In genomic region chr1:128650596-128650995, GRCm38 (mm10) we compare ENCODE assay signal across 22 mouse cellular contexts. TPM values are rescaled to one million over a fixed set of nuclear protein-coding genes. Genes with fewer than 3 reads are reported as not detected.
A peak's percentile ranks its signal among the peaks of the same experiment; 100 is the strongest.
DNase-seq lines count a peak whose midpoint lies in the region; ATAC-seq and TF ChIP-seq lines count a peak whose summit lies in the region.
"Had no signal": no experiment of that assay in that cellular context is flagged by ENCODE, and none has a peak within 500 bp of the region (broad histone marks: within the 10 kb centered on the region; RNA-seq: fewer than 3 reads in every experiment).

No protein-coding gene starts in this region.

- TF ChIP-seq CTCF in lung, embryonic 14.5 days (IDR thresholded peaks at IDR 0.05; ENCODE audit: low read depth): no peak

- no peak overlapping the region for H3K4me2 ChIP-seq in lung, embryonic 14.5 days
- H3K4me2 ChIP-seq in forebrain, embryonic 12.5 days: no peak overlapping the region
- H3K4me2 ChIP-seq: embryonic facial prominence, embryonic 12.5 days had no signal

- no peaks in the 10 kb centered on the region for H3K27me3 ChIP-seq in lung, embryonic 14.5 days (ENCODE audit: insufficient read depth, low read length)
- H3K27me3 ChIP-seq in forebrain, embryonic 12.5 days: 0 out of 2 replicates have a peak, but pooled peaks cover 4% of the 10 kb centered on the region
- H3K27me3 ChIP-seq: CH12.LX; embryonic facial prominence, embryonic 12.5 days; Patski had no signal

- peak overlapping the region; percentile 76; the same call in 1 of the 2 replicates for H3K27ac ChIP-seq in lung, embryonic 14.5 days (ENCODE audit: low read depth)
- no peak overlapping the region for H3K27ac ChIP-seq in forebrain, embryonic 12.5 days
- H3K27ac ChIP-seq: embryonic facial prominence, embryonic 10.5 days; embryonic facial prominence, embryonic 12.5 days had no signal

- H3K9ac ChIP-seq in lung, embryonic 14.5 days: no peak overlapping the region
- H3K9ac ChIP-seq in forebrain, embryonic 12.5 days: no peak overlapping the region
- H3K9ac ChIP-seq: embryonic facial prominence, embryonic 12.5 days had no signal

- DNase-seq in lung, embryonic 14.5 days: no peak
- DNase-seq in lung, postnatal 14 days: no peak
- DNase-seq in 416B (ENCODE audit: low read depth): peak; percentile 76
- no peak for DNase-seq in thymus, postnatal 10 days (ENCODE audit: low spot score in 2 of 2)
- DNase-seq: adrenal gland, adult 8-10 months; adrenal gland, postnatal 14 days; adrenal gland, postnatal 36 days; B cell, adult 2 months; cerebellum, adult 11-12 months; cerebellum, adult 8-10 months; cerebellum, adult 9-11 months; cerebellum, postnatal 14 days; cerebellum, postnatal 36 days had no signal

- H3K36me3 ChIP-seq in lung, embryonic 14.5 days (ENCODE audit: insufficient read depth): no peaks in the 10 kb centered on the region
- no peaks in the 10 kb centered on the region for H3K36me3 ChIP-seq in forebrain, embryonic 12.5 days (replicated peaks)
- H3K36me3 ChIP-seq: embryonic facial prominence, embryonic 10.5 days; embryonic facial prominence, embryonic 12.5 days; G1E had no signal

- H3K9me3 ChIP-seq in lung, embryonic 14.5 days (ENCODE audit: low read depth, low read length): no peaks in the 10 kb centered on the region
- no peaks in the 10 kb centered on the region for H3K9me3 ChIP-seq in forebrain, embryonic 12.5 days
- H3K9me3 ChIP-seq: embryonic facial prominence, embryonic 10.5 days; embryonic facial prominence, embryonic 12.5 days had no signal

- WGBS in lung, embryonic 14.5 days: 74% methylated on average over 2 of the region's 2 CpGs
- WGBS in forebrain, embryonic 12.5 days: 96% methylated on average over 2 of the region's 2 CpGs

- H3K4me3 ChIP-seq in lung, embryonic 14.5 days (ENCODE audit: low read depth, low read length): no peak overlapping the region
- no peak overlapping the region for H3K4me3 ChIP-seq in forebrain, embryonic 12.5 days (replicated peaks)
- H3K4me3 ChIP-seq: embryonic facial prominence, embryonic 10.5 days; embryonic facial prominence, embryonic 12.5 days had no signal

- no peak for ATAC-seq in lung, embryonic 14.5 days (ENCODE audit: insufficient read depth)
- 0 out of 2 replicates have a peak, but pooled peaks have one; percentile 22 for ATAC-seq in common myeloid progenitor, adult 5-6 weeks (replicated peaks; ENCODE audit: low read depth, poor library complexity, severe bottlenecking)
- no peak for ATAC-seq in forebrain, embryonic 12.5 days (ENCODE audit: low FRiP score)
- ATAC-seq: activated CD4-positive, CD25-positive, alpha-beta regulatory T cell, adult 4 months; CD4-positive, CD25-positive, alpha-beta regulatory T cell, adult 4 months; Patski had no signal

- H3K4me1 ChIP-seq in lung, embryonic 14.5 days (ENCODE audit: insufficient read depth): peaks cover 9% of the 10 kb centered on the region; the same call in 1 of the 2 replicates
- H3K4me1 ChIP-seq in forebrain, embryonic 12.5 days: peaks cover 13% of the 10 kb centered on the region
- H3K4me1 ChIP-seq: embryonic facial prominence, embryonic 12.5 days had no signal

RNA-seq across cellular contexts. Expression of gene Cxcr4, which starts 58.5 kb away (rescaled TPM):
- 10.3 and 10.9 TPM in 2 replicates for polyA plus RNA-seq in lung, embryonic 14.5 days (2014; fragmentation: Nextera tagmentation; extraction: Ambion mirVana)
- 77.8 and 110 TPM in 2 replicates for total RNA-seq in common myeloid progenitor, adult 5-6 weeks (2017)
- 9.5 and 10.1 TPM in 2 replicates for polyA plus RNA-seq in forebrain, embryonic 12.5 days (2016; fragmentation: Nextera tagmentation; extraction: Ambion mirVana)
- polyA plus RNA-seq: G1E had no signal
